Mouse (Mus musculus): ENCODE measurements at regions not wholly inside any gene's neighbourhood (a gene's known extent, or its start where the extent isn't known, plus 50 kb on each side); places are given as distances from the start of the nearest gene placed in this dataset.
"Not testable (repeated sequence)": the region's sequence is repeated elsewhere in the genome, so short reads cannot be mapped to it uniquely, and the experiment has no call there.

- Histone ChIP-seq H3K27ac (ENCODE audit: low read length) (peak overlapping the region; percentile 90), H3K4me3 (ENCODE audit: low read length) (no peak overlapping the region), H3K9me3 (replicated peaks; ENCODE audit: control insufficient read depth, low read length) (no peaks in the 10 kb centered on the region), H3K4me2 (ENCODE audit: low read depth, low read length) (no peak overlapping the region), H3K4me1 (ENCODE audit: control insufficient read depth, insufficient read depth, low read length) (peaks cover 14% of the 10 kb centered on the region; the same call in 1 of the 2 replicates), H3K27me3 (ENCODE audit: control insufficient read depth, insufficient read depth, low read length) (no peaks in the 10 kb centered on the region), H3K36me3 (ENCODE audit: control insufficient read depth, insufficient read depth) (no peaks in the 10 kb centered on the region), H3K9ac (ENCODE audit: low read length) (no peak overlapping the region)
- WGBS = 24% methylated on average over 2 of the region's 2 CpGs
- ATAC-seq (replicated peaks; ENCODE audit: extremely low read depth, insufficient read depth, low FRiP score) = peak; percentile 92
Measured at GRCm38 (mm10) chr10:91443321-91443720, 262.2 kb upstream of the Tmpo start.

GRCm38 (mm10) chr10:91440051-91440450 lies 258.9 kb upstream of the Tmpo start:
- no peaks in the 10 kb centered on the region for H3K9me3 ChIP-seq (replicated peaks; ENCODE audit: control insufficient read depth, low read length)
- no peak overlapping the region for H3K4me3 ChIP-seq (ENCODE audit: low read length)
- no peaks in the 10 kb centered on the region for H3K27me3 ChIP-seq (ENCODE audit: control insufficient read depth, insufficient read depth, low read length)
- no peaks in the 10 kb centered on the region for H3K36me3 ChIP-seq (ENCODE audit: control insufficient read depth, insufficient read depth)
- ATAC-seq (replicated peaks; ENCODE audit: extremely low read depth, insufficient read depth, low FRiP score) = no peak
- no peak overlapping the region for H3K27ac ChIP-seq (ENCODE audit: low read length)
- no peak overlapping the region for H3K4me2 ChIP-seq (ENCODE audit: low read depth, low read length)
- H3K4me1 ChIP-seq (ENCODE audit: control insufficient read depth, insufficient read depth, low read length) = peaks cover 21% of the 10 kb centered on the region
- no peak overlapping the region for H3K9ac ChIP-seq (ENCODE audit: low read length)
- WGBS = 56% methylated on average over 3 of the region's 3 CpGs

GRCm38 (mm10) chr10:91437917-91438316 lies 256.8 kb upstream of the Tmpo start:
- H3K27me3 ChIP-seq (ENCODE audit: control insufficient read depth, insufficient read depth, low read length) = no peaks in the 10 kb centered on the region
- H3K27ac ChIP-seq (ENCODE audit: low read length) = no peak overlapping the region
- H3K36me3 ChIP-seq (ENCODE audit: control insufficient read depth, insufficient read depth) = no peaks in the 10 kb centered on the region

GRCm38 (mm10) chr10:91436091-91436569 lies 255.0 kb upstream of the Tmpo start:
- ATAC-seq (replicated peaks; ENCODE audit: extremely low read depth, insufficient read depth, low FRiP score) = no peak
- no peaks in the 10 kb centered on the region for H3K9me3 ChIP-seq (replicated peaks; ENCODE audit: control insufficient read depth, low read length)
- peak overlapping the region; percentile 79 for H3K27ac ChIP-seq (ENCODE audit: low read length)
- H3K9ac ChIP-seq (ENCODE audit: low read length) = no peak overlapping the region
- H3K27me3 ChIP-seq (ENCODE audit: control insufficient read depth, insufficient read depth, low read length) = no peaks in the 10 kb centered on the region
- 15% methylated on average over 9 of the region's 9 CpGs for WGBS
- H3K4me1 ChIP-seq (ENCODE audit: control insufficient read depth, insufficient read depth, low read length) = peaks cover 12% of the 10 kb centered on the region
- H3K4me2 ChIP-seq (ENCODE audit: low read depth, low read length) = peak overlapping the region; percentile 20
- H3K4me3 ChIP-seq (ENCODE audit: low read length) = no peak overlapping the region
- no peaks in the 10 kb centered on the region for H3K36me3 ChIP-seq (ENCODE audit: control insufficient read depth, insufficient read depth)

More at GRCm38 (mm10) chr10:91437917-91438316, 256.8 kb upstream of the Tmpo start:
- 90% methylated on average over 5 of the region's 5 CpGs for WGBS
- H3K4me2 ChIP-seq (ENCODE audit: low read depth, low read length) = no peak overlapping the region
- no peak for ATAC-seq (replicated peaks; ENCODE audit: extremely low read depth, insufficient read depth, low FRiP score)
- H3K4me3 ChIP-seq (ENCODE audit: low read length) = no peak overlapping the region
- H3K4me1 ChIP-seq (ENCODE audit: control insufficient read depth, insufficient read depth, low read length) = peaks cover 20% of the 10 kb centered on the region
- no peaks in the 10 kb centered on the region for H3K9me3 ChIP-seq (replicated peaks; ENCODE audit: control insufficient read depth, low read length)
- H3K9ac ChIP-seq (ENCODE audit: low read length) = no peak overlapping the region

GRCm38 (mm10) chr10:91430281-91430680 lies 249.2 kb upstream of the Tmpo start:
- Histone ChIP-seq H3K36me3 (ENCODE audit: control insufficient read depth, insufficient read depth) (no peaks in the 10 kb centered on the region), H3K4me2 (ENCODE audit: low read depth, low read length) (peak overlapping the region; percentile 42), H3K4me3 (ENCODE audit: low read length) (no peak overlapping the region), H3K9me3 (replicated peaks; ENCODE audit: control insufficient read depth, low read length) (no peaks in the 10 kb centered on the region), H3K27ac (ENCODE audit: low read length) (peak overlapping the region; percentile 53), H3K4me1 (ENCODE audit: control insufficient read depth, insufficient read depth, low read length) (peaks cover 13% of the 10 kb centered on the region), H3K27me3 (ENCODE audit: control insufficient read depth, insufficient read depth, low read length) (no peaks in the 10 kb centered on the region), H3K9ac (ENCODE audit: low read length) (no peak overlapping the region)
- WGBS = 36% methylated on average over 5 of the region's 5 CpGs
- ATAC-seq (replicated peaks; ENCODE audit: extremely low read depth, insufficient read depth, low FRiP score) = no peak

GRCm38 (mm10) chr10:91426584-91426983 lies 245.5 kb upstream of the Tmpo start:
- 75% methylated on average over 3 of the region's 3 CpGs for WGBS
- no peak overlapping the region for H3K9ac ChIP-seq (ENCODE audit: low read length)

GRCm38 (mm10) chr10:91425625-91426385 lies 244.7 kb upstream of the Tmpo start:
- WGBS = 84% methylated on average over 7 of the region's 7 CpGs
- H3K36me3 ChIP-seq (ENCODE audit: control insufficient read depth, insufficient read depth); ATAC-seq (replicated peaks; ENCODE audit: extremely low read depth, insufficient read depth, low FRiP score): not testable (repeated sequence)

More at GRCm38 (mm10) chr10:91426584-91426983, 245.5 kb upstream of the Tmpo start:
- H3K36me3 ChIP-seq (ENCODE audit: control insufficient read depth, insufficient read depth) = no peaks in the 10 kb centered on the region
- ATAC-seq (replicated peaks; ENCODE audit: extremely low read depth, insufficient read depth, low FRiP score) = no peak
- H3K27ac ChIP-seq (ENCODE audit: low read length) = no peak overlapping the region
- no peaks in the 10 kb centered on the region for H3K27me3 ChIP-seq (ENCODE audit: control insufficient read depth, insufficient read depth, low read length)
- no peak overlapping the region for H3K4me3 ChIP-seq (ENCODE audit: low read length)
- H3K9me3 ChIP-seq (replicated peaks; ENCODE audit: control insufficient read depth, low read length) = no peaks in the 10 kb centered on the region
- H3K4me1 ChIP-seq (ENCODE audit: control insufficient read depth, insufficient read depth, low read length) = peaks cover 13% of the 10 kb centered on the region
- no peak overlapping the region for H3K4me2 ChIP-seq (ENCODE audit: low read depth, low read length)

GRCm38 (mm10) chr10:91424786-91425185 lies 243.7 kb upstream of the Tmpo start:
- H3K27ac ChIP-seq (ENCODE audit: low read length) = no peak overlapping the region
- no peaks in the 10 kb centered on the region for H3K9me3 ChIP-seq (replicated peaks; ENCODE audit: control insufficient read depth, low read length)
- no peaks in the 10 kb centered on the region for H3K27me3 ChIP-seq (ENCODE audit: control insufficient read depth, insufficient read depth, low read length)
- H3K4me3 ChIP-seq (ENCODE audit: low read length) = no peak overlapping the region
- H3K4me1 ChIP-seq (ENCODE audit: control insufficient read depth, insufficient read depth, low read length) = peaks cover 6% of the 10 kb centered on the region
- no peak for ATAC-seq (replicated peaks; ENCODE audit: extremely low read depth, insufficient read depth, low FRiP score)
- 51% methylated on average over 5 of the region's 5 CpGs for WGBS
- no peak overlapping the region for H3K9ac ChIP-seq (ENCODE audit: low read length)
- no peak overlapping the region for H3K4me2 ChIP-seq (ENCODE audit: low read depth, low read length)
- no peaks in the 10 kb centered on the region for H3K36me3 ChIP-seq (ENCODE audit: control insufficient read depth, insufficient read depth)

More at GRCm38 (mm10) chr10:91425625-91426385, 244.7 kb upstream of the Tmpo start:
- H3K9me3 ChIP-seq (replicated peaks; ENCODE audit: control insufficient read depth, low read length); H3K4me3 ChIP-seq (ENCODE audit: low read length); H3K27me3 ChIP-seq (ENCODE audit: control insufficient read depth, insufficient read depth, low read length); H3K9ac ChIP-seq (ENCODE audit: low read length); H3K27ac ChIP-seq (ENCODE audit: low read length); H3K4me2 ChIP-seq (ENCODE audit: low read depth, low read length): not testable (repeated sequence)
- H3K4me1 ChIP-seq (ENCODE audit: control insufficient read depth, insufficient read depth, low read length) = peaks cover 13% of the 10 kb centered on the region

- Histone ChIP-seq H3K4me3 (ENCODE audit: low read length) (no peak overlapping the region), H3K4me2 (ENCODE audit: low read depth, low read length) (no peak overlapping the region), H3K4me1 (ENCODE audit: control insufficient read depth, insufficient read depth, low read length) (no peaks in the 10 kb centered on the region), H3K9me3 (replicated peaks; ENCODE audit: control insufficient read depth, low read length) (no peaks in the 10 kb centered on the region), H3K9ac (ENCODE audit: low read length) (no peak overlapping the region), H3K27ac (ENCODE audit: low read length) (no peak overlapping the region), H3K27me3 (ENCODE audit: control insufficient read depth, insufficient read depth, low read length) (no peaks in the 10 kb centered on the region), H3K36me3 (ENCODE audit: control insufficient read depth, insufficient read depth) (no peaks in the 10 kb centered on the region)
- 49% methylated on average over 3 of the region's 3 CpGs for WGBS
- ATAC-seq (replicated peaks; ENCODE audit: extremely low read depth, insufficient read depth, low FRiP score) = no peak
Measured at GRCm38 (mm10) chr10:91387255-91387654, 206.1 kb upstream of the Tmpo start.
